Mouse (Mus musculus): ENCODE data around the gene E2f8. TPM values are rescaled to one million over a fixed set of nuclear protein-coding genes. Genes with fewer than 3 reads are reported as not detected.
A peak's percentile ranks its signal among the peaks of the same experiment; 100 is the strongest.

The E2f8 gene
- polyA plus RNA-seq, 1 experiment from 2014 or later: 15.2 TPM

DNA sequence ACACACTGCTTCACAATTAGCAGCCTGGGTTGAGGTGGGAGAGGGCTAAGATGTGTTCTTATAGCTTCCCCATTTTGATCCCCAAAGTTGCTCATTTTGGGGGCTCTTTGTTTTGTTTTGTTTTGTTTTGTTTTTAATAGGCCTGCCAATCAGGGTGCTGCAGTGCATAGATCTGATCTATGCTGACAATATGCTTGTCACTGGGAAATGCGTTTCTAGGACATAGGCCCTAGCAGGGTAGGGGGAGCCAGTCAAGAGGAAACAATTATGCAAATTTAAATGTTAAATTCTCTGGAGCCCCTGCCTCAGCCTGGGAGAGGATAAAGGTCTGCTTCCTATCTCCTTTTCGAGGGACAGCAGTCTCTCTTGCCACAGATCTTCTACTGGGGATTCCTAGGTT is 21.1 kb upstream of the E2f8 start:
- Histone ChIP-seq H3K4me3 (no peak overlapping the region), H3K36me3 (no peaks in the 10 kb centered on the region), H3K4me1 (peaks cover 12% of the 10 kb centered on the region; the same call in 1 of the 2 replicates), H3K9me3 (replicated peaks) (no peaks in the 10 kb centered on the region), H3K27ac (no peak overlapping the region), H3K27me3 (ENCODE audit: low read depth, poor library complexity, severe bottlenecking) (no peaks in the 10 kb centered on the region)
- no peak for DNase-seq (ENCODE audit: low spot score)
- 32% methylated on average over 2 of the region's 2 CpGs for WGBS

DNA sequence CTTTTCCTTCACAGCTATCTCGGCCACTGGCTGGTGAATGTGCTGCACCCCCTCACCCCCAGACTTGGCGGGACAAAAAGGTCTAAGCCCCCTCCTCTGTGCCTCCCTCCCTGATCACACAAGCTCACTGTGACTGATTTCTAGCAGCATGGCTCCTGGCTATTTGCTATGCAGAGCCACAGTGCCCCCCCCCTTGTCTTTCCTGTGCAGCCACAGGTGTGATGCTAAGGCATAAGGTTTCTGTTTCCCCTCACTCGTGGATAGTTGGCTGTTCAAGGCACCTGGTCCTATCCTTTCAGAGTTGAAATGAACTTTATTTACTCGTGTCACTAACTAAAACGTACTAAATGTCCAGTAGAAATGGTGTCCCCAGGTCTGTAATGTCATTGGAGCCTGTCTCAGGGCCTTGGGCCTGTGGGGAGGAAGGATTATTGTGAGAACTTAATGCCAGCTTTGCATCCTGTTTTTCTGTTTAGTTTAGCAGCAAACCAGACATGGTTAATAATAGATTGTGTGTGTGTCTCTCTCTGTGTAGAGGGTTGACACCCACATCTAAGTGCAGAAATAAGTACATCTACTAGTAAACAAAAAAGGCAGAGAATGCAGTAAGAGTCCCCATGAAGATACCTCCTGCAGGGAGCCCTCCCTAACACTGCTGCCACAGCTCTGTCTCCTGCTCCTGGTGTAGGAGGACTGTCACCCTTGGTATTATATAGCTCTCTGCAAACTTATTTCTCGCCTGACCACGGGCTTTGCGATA is 19.2 kb upstream of the E2f8 start:
- H3K4me1 ChIP-seq: peaks cover 15% of the 10 kb centered on the region
- DNase-seq (ENCODE audit: low spot score): no peak
- H3K27me3 ChIP-seq (ENCODE audit: low read depth, poor library complexity, severe bottlenecking): peaks cover 2% of the 10 kb centered on the region; the same call in 1 of the 2 replicates
- no peak overlapping the region for H3K27ac ChIP-seq
- H3K9me3 ChIP-seq (replicated peaks): no peaks in the 10 kb centered on the region
- no peaks in the 10 kb centered on the region for H3K36me3 ChIP-seq
- no peak overlapping the region for H3K4me3 ChIP-seq
- WGBS: 79% methylated on average over 8 of the region's 8 CpGs

DNA sequence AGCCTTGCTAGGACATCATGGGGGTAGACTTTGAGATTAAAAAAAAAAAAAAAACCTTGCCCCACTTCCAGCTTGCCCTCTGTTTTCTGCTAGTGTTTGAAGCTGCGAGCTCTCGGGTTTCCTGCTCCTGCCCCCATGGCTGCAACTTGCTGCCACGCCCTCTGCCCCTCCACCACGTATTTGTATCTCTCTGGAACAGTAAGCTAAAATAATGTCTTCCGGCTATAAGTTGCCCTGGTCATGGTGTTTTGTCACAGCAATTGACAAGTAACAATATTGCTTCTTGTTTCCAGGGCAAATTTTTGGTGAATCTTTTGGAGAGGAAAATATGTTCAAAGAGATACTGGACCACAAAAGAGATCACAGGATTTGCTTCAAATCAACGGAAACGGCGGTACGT is 17.0 kb upstream of the E2f8 start:
- peaks cover 4% of the 10 kb centered on the region; the same call in 1 of the 2 replicates for H3K27me3 ChIP-seq (ENCODE audit: low read depth, poor library complexity, severe bottlenecking)

DNA sequence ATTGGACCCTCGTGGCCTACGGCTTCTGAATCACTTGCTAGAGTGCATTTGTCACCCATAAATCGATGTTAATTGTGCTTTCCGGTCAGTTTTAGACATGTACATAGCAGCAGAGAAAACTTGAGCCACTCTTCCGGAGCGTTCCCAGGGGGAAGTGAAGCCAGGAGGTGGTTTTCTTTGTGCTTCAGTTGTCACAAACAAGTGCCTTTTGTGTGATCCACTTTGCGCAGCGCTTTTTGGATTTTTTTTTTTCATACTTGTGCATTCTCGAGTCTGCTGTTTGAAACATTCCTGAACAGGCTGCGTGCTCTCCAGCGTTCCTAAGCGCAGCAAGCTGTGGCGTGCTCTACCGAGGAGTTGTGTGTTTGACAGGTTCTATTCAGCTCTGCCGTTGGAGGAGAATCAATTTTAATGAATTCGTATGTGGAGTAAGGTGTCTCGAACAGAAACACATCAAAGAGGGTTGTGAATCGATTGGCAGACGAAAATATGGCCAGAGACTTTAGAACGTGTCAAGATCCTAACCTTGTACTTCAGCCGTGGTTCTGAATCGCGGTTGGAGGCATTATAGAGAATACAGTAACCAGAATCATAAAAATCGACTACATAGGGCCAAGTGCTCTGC is 16.3 kb upstream of the E2f8 start:
- 81% methylated on average over 24 of the region's 24 CpGs for WGBS
- Histone ChIP-seq H3K4me3 (no peak overlapping the region), H3K36me3 (no peaks in the 10 kb centered on the region), H3K27ac (peak overlapping the region; percentile 26; the same call in 1 of the 2 replicates), H3K9me3 (replicated peaks) (no peaks in the 10 kb centered on the region), H3K27me3 (ENCODE audit: low read depth, poor library complexity, severe bottlenecking) (peaks cover 4% of the 10 kb centered on the region; the same call in 1 of the 2 replicates), H3K4me1 (peaks cover 15% of the 10 kb centered on the region)
- DNase-seq (ENCODE audit: low spot score): no peak

More for the DNA sequence above, 17.0 kb upstream of the E2f8 start:
- Histone ChIP-seq H3K4me3 (no peak overlapping the region), H3K27ac (no peak overlapping the region), H3K4me1 (peaks cover 15% of the 10 kb centered on the region), H3K9me3 (replicated peaks) (no peaks in the 10 kb centered on the region), H3K36me3 (no peaks in the 10 kb centered on the region)
- 62% methylated on average over 9 of the region's 9 CpGs for WGBS
- no peak for DNase-seq (ENCODE audit: low spot score)

DNA sequence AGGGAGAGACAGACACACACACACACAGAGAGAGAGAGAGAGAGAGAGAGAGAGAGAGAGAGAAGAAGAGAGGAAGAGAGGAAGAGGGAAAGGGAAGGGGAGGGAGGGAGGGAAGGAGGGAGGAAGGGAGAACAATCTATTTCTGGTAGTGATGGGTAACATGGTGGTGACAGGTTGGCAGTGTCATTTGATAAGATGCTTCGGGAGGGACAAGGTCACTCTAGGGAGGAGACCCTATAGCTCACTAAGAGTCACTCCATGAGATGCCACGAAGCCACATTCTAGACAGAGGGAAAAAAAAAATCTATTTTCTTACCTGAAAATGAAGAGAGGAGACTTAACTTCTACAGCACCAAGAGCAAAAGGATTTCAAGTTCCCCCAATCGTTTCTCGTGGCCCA is 14.7 kb upstream of the E2f8 start:
- Histone ChIP-seq H3K4me1 (peaks cover 22% of the 10 kb centered on the region), H3K27me3 (ENCODE audit: low read depth, poor library complexity, severe bottlenecking) (peaks cover 4% of the 10 kb centered on the region; the same call in 1 of the 2 replicates), H3K9me3 (replicated peaks) (no peaks in the 10 kb centered on the region), H3K4me3 (no peak overlapping the region), H3K36me3 (no peaks in the 10 kb centered on the region), H3K27ac (no peak overlapping the region)
- DNase-seq (ENCODE audit: low spot score): no peak
- 85% methylated on average over 4 of the region's 4 CpGs for WGBS

DNA sequence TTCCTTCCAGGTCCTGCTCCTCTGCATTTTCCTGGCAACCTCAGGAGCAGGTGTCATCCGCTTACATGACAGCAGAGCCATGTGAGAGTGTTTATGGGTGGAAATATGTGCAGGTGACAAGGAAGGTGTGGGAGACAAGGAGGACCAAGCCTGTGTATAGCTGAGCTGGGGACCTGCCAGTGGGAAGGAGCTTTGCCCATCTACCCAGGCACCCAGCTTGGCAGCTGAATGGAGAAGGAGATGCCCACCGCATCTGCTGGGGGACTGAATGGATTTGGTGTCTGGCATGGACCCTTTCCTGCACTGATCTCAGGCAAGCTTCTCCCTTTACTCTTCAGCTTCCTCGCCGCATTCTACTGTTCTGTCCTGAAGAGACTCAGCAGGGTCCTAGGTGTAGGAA is 14.1 kb upstream of the E2f8 start:
- H3K4me1 ChIP-seq: peaks cover 20% of the 10 kb centered on the region
- 93% methylated on average over 4 of the region's 4 CpGs for WGBS
- no peak overlapping the region for H3K4me3 ChIP-seq
- no peaks in the 10 kb centered on the region for H3K9me3 ChIP-seq (replicated peaks)
- peaks cover 4% of the 10 kb centered on the region; the same call in 1 of the 2 replicates for H3K27me3 ChIP-seq (ENCODE audit: low read depth, poor library complexity, severe bottlenecking)
- H3K27ac ChIP-seq: no peak overlapping the region
- no peaks in the 10 kb centered on the region for H3K36me3 ChIP-seq
- no peak for DNase-seq (ENCODE audit: low spot score)

DNA sequence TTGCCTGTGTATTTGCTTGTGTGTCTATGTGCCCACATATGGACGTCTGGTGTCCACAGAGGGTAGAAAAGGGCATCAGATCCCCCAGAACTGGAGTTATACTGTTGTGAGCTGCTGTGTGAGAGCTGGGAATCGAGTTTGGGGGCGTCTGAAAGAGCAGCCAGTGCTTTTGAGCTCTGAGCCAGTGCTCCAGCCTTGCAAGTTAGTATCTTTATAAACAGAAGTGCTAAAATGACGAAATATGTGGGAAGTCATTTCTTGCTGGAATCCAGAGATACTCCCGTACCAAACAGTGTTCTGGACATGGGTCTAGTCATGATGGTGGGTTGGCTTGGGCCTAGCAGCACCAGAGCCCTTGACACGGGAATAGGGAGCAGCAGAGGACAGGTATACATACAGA is 13.4 kb upstream of the E2f8 start:
- no peaks in the 10 kb centered on the region for H3K9me3 ChIP-seq (replicated peaks)
- H3K4me3 ChIP-seq: no peak overlapping the region
- no peak for DNase-seq (ENCODE audit: low spot score)
- 77% methylated on average over 6 of the region's 6 CpGs for WGBS
- no peaks in the 10 kb centered on the region for H3K36me3 ChIP-seq
- peaks cover 17% of the 10 kb centered on the region for H3K4me1 ChIP-seq
- no peak overlapping the region for H3K27ac ChIP-seq
- peaks cover 4% of the 10 kb centered on the region; the same call in 1 of the 2 replicates for H3K27me3 ChIP-seq (ENCODE audit: low read depth, poor library complexity, severe bottlenecking)

DNA sequence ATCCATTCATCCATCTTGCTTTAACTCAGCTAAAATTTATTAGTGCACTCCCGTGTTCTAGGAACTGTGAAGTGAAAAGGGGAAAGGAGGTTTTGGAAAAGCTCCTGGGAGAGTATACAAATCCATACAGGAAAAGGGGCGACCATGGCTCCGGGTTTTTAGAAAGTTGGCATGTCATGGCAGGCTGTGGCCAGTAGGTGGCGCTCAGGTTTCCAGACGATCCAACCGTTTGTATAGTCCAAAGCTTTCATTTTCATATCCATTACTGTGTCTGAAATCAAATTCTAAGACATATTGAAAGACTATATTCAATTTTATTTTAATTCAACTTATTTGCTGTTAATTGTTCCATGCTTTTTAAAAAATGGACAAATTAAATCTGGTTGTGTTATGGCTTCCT is 12.8 kb upstream of the E2f8 start:
- no peak overlapping the region for H3K27ac ChIP-seq
- H3K4me3 ChIP-seq: no peak overlapping the region
- no peaks in the 10 kb centered on the region for H3K36me3 ChIP-seq
- H3K9me3 ChIP-seq (replicated peaks): no peaks in the 10 kb centered on the region
- H3K27me3 ChIP-seq (ENCODE audit: low read depth, poor library complexity, severe bottlenecking): peaks cover 4% of the 10 kb centered on the region; the same call in 1 of the 2 replicates
- 3% methylated on average over 6 of the region's 6 CpGs for WGBS
- peaks cover 17% of the 10 kb centered on the region for H3K4me1 ChIP-seq
- peak; percentile 83 for DNase-seq (ENCODE audit: low spot score)

DNA sequence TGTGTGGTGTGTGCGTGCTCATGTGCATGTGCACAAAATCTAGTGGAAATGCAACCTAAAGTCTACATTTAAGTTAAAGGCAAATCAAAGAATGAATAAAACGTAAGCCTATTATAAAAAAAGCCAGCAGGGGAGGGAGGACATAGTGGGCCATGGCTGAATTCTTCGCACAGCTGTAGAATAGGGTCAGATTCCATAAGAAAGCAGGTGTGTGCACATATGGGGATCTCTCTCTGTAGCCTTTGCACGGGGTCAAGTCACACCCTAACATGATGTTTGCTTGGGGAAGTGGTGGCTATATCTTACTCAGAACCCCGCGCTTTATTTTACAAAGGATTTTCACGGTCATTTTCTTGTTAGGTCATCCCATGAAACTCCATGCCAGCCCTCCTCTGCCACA is 11.7 kb upstream of the E2f8 start:
- Histone ChIP-seq H3K4me1 (peaks cover 13% of the 10 kb centered on the region), H3K36me3 (no peaks in the 10 kb centered on the region), H3K4me3 (no peak overlapping the region), H3K9me3 (replicated peaks) (no peaks in the 10 kb centered on the region), H3K27me3 (ENCODE audit: low read depth, poor library complexity, severe bottlenecking) (peaks cover 4% of the 10 kb centered on the region; the same call in 1 of the 2 replicates), H3K27ac (no peak overlapping the region)
- 91% methylated on average over 7 of the region's 7 CpGs for WGBS
- no peak for DNase-seq (ENCODE audit: low spot score)

DNA sequence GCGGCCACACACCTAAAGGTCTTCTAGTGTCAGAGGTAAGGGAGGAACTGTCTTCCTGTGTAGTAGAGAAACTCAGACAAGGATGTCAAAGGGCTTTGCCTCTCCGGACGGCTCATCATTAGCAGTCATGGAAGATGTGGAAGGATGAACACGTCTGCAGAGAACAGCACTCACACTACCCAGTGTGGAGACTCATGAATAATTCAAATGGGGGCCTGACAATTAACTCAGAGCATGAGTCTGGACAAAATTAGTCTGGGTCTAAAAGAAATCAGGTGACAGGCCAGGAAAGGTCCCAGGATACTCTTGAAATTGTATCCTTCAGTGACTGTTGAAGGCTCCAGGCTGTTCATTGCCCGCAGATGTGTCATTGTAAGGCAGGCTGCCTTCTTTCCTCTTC is 9.6 kb upstream of the E2f8 start:
- peaks cover 12% of the 10 kb centered on the region; the same call in 1 of the 2 replicates for H3K4me1 ChIP-seq
- H3K27ac ChIP-seq: no peak overlapping the region
- 74% methylated on average over 5 of the region's 5 CpGs for WGBS
- no peaks in the 10 kb centered on the region for H3K36me3 ChIP-seq
- DNase-seq (ENCODE audit: low spot score): no peak
- no peak overlapping the region for H3K4me3 ChIP-seq
- no peaks in the 10 kb centered on the region for H3K9me3 ChIP-seq (replicated peaks)
- H3K27me3 ChIP-seq (ENCODE audit: low read depth, poor library complexity, severe bottlenecking): peaks cover 4% of the 10 kb centered on the region; the same call in 1 of the 2 replicates

DNA sequence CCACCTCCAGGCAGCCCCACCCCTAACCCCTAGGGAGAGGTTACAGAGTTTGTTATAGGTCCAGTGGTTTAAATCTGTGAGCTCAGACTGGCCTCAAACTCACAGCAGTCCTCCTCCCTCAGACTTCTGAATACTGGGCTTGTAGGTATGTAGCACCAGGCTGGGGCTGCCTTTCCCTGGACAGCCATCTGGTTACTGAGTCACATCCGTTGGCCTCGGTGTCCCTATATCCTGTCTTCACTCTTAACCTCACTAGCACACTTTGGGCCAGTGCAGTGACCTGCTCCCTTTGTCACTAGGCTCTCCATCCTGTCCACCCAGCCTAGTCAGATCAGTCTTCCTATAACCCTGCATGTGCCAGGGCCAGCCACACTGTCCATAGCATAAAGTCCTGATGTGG is 7.4 kb upstream of the E2f8 start:
- H3K27ac ChIP-seq: no peak overlapping the region
- no peak for DNase-seq (ENCODE audit: low spot score)
- no peaks in the 10 kb centered on the region for H3K36me3 ChIP-seq
- 85% methylated on average over 2 of the region's 2 CpGs for WGBS
- peaks cover 18% of the 10 kb centered on the region; the same call in 1 of the 2 replicates for H3K4me1 ChIP-seq
- H3K4me3 ChIP-seq: no peak overlapping the region
- H3K27me3 ChIP-seq (ENCODE audit: low read depth, poor library complexity, severe bottlenecking): peaks cover 11% of the 10 kb centered on the region
- no peaks in the 10 kb centered on the region for H3K9me3 ChIP-seq (replicated peaks)

DNA sequence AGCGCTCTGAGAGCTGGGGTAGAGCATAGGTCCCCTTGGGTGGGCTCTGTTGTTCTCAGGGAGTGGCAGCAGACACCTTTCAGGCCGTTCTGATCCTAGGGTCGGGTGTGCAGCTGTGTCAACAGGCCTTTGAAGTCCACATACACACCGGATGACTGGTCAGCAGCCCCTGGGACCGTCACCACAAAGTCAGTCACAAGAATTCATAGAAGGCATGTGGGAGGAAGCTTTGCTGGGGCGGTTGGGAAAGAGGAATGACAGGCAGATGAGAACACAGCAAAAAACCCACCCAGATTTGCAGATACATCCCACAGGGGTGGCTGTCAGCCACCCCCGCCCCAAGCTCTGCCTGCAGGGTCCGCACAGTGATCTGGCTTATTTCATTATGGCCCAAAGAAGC is 6.6 kb upstream of the E2f8 start:
- H3K4me1 ChIP-seq: peaks cover 18% of the 10 kb centered on the region; the same call in 1 of the 2 replicates
- no peak overlapping the region for H3K4me3 ChIP-seq
- H3K27me3 ChIP-seq (ENCODE audit: low read depth, poor library complexity, severe bottlenecking): peaks cover 19% of the 10 kb centered on the region
- no peak overlapping the region for H3K27ac ChIP-seq
- H3K9me3 ChIP-seq (replicated peaks): no peaks in the 10 kb centered on the region
- DNase-seq (ENCODE audit: low spot score): no peak
- WGBS: 30% methylated on average over 8 of the region's 8 CpGs
- no peaks in the 10 kb centered on the region for H3K36me3 ChIP-seq

DNA sequence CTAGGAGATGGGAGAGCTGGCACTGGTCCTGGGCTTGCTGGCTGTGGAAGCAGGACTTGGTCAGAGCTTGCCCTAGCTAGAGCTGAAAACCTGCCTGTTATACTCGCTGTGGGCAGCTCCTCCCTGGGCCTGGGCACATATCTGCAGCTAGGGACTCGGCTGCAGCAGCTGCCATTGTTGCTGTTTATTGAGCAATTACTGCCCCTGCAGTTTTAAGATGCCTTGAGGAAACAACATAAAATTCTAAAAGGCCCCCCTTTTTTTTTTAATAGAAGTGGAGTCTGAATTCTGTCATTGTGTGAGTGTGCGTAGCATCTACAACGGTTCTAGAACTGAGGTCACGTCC is 2.8 kb upstream of the E2f8 start:
- H3K36me3 ChIP-seq: no peaks in the 10 kb centered on the region
- peaks cover 28% of the 10 kb centered on the region for H3K4me1 ChIP-seq
- H3K4me3 ChIP-seq: no peak overlapping the region
- WGBS: 69% methylated on average over 5 of the region's 5 CpGs
- H3K9me3 ChIP-seq (replicated peaks): no peaks in the 10 kb centered on the region
- H3K27ac ChIP-seq: no peak overlapping the region
- H3K27me3 ChIP-seq (ENCODE audit: low read depth, poor library complexity, severe bottlenecking): peaks cover 29% of the 10 kb centered on the region
- DNase-seq (ENCODE audit: low spot score): no peak

Data from limb, embryonic 10.5 days (tissue).